Mouse (Mus musculus) heart, postnatal 0 days (tissue): ENCODE measurements around the gene Zfp362.

Experiments
- CTCF ChIP-seq: IDR thresholded peaks from 2 replicates; pipeline ENCODE4 v1.5.1; 2016; ENCODE audit warnings: antibody characterized with exemption, control low read depth, low read depth
- EP300 ChIP-seq: IDR thresholded peaks from 2 replicates; pipeline ENCODE4 v1.6.1; 2016; ENCODE audit warnings: antibody characterized with exemption, low read depth

- no peak for TF ChIP-seq CTCF
- no peak for TF ChIP-seq EP300
These were observed 43.8 kb upstream of the Zfp362 start for GRCm38 (mm10) chr4:128849686-128850085.
